Mouse (Mus musculus) olfactory bulb, adult 2 months (tissue): ENCODE measurements around the gene Supv3l1. TPM values are rescaled to one million over a fixed set of nuclear protein-coding genes. Genes with fewer than 3 reads are reported as not detected.

Source experiments
- H3K27ac ChIP-seq: fragments of 200-500 bp; 2 replicates; pipeline ENCODE4 v1.5.1; 2012; ENCODE audit warnings: low read depth, low read length; ENCODE audit not compliant: insufficient read depth
- H3K4me1 ChIP-seq: fragments of 200-500 bp; 2 replicates; pipeline ENCODE4 v1.6.1; 2012; ENCODE audit warnings: low read length; ENCODE audit not compliant: control insufficient read depth, insufficient read depth
- H3K4me3 ChIP-seq: fragments of 200-500 bp; 2 replicates; pipeline ENCODE4 v1.5.1; 2012; ENCODE audit warnings: mild to moderate bottlenecking, low read depth, low read length, moderate library complexity; ENCODE audit not compliant: insufficient read depth
- CTCF ChIP-seq: fragments of 200-500 bp; IDR thresholded peaks from 2 replicates; pipeline ENCODE4 v1.5.1; 2012; ENCODE audit warnings: low read depth, mild to moderate bottlenecking, low read length, moderate library complexity; ENCODE audit not compliant: insufficient read depth
- POLR2A ChIP-seq: fragments of 200-500 bp; IDR thresholded peaks from 2 replicates; pipeline ENCODE4 v1.6.1; 2012; ENCODE audit warnings: mild to moderate bottlenecking, low read depth, low read length, moderate library complexity; ENCODE audit not compliant: insufficient read depth
- WGBS: fragments of 180-500 bp; shearing (Covaris S2); methylation state at CpG from one replicate; pipeline ENCODE4 v1.1.7; 2018; 5-methylcytosine and 5-hydroxymethylcytosine counted together
- polyA plus RNA-seq: library from polyadenylated mRNA; stranded (reverse); fragments of >200 nt; gene quantifications from 2 replicates; pipeline ENCODE4 v1.2.4, GENCODE M21; 2012; ENCODE audit warnings: low replicate concordance; ENCODE audit not compliant: missing spikeins, insufficient read depth, insufficient read length

The Supv3l1 gene
- polyA plus RNA-seq, 1 experiment = not detected

DNA sequence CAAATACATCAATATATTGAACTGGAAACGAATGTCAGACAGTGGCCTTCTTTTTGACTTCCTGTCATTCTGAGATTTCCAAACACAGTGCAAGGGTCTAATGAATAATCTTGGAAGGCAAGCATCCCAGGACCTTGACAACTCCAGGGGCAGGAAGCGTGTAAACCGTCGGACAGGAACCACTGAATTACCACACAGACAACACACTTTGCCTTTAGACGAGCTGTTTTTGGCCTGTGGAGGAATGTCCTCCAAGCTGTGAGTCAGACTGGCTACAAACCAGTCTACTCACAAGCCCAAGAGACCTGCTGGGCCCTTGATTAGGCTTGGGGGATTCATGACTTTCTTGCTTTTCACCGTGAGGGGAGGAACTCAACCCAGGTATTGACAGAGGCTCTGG is 29.1 kb downstream of the Supv3l1 start:
- H3K27ac ChIP-seq = no peak overlapping the region
- peaks cover 8% of the 10 kb centered on the region; the same call in 1 of the 2 replicates for H3K4me1 ChIP-seq
- TF ChIP-seq CTCF = no peak
- TF ChIP-seq POLR2A = no peak
- no peak overlapping the region for H3K4me3 ChIP-seq
- WGBS = 72% methylated on average over 6 of the region's 6 CpGs

DNA sequence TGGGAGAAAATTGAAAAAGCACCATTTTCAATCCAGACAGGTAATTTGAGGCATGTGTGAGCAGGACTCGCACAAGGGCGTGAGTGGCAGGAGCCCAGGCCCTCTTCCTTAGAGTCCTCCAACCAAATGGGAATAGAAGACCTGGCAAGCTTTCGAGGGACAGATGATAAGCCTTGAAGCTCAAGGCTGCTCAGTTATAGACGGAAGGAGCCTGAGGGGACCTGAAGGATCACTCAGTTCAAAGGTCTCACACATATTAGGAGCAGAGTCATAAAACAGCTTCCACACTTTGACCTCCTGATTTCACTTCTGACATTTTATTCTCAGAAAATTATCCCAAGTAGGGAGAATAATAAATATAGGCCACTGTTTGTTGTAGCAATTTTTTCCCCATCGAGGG is 30.1 kb downstream of the Supv3l1 start:
- 90% methylated on average over 5 of the region's 5 CpGs for WGBS
- Histone ChIP-seq H3K27ac (no peak overlapping the region), H3K4me3 (no peak overlapping the region), H3K4me1 (peaks cover 8% of the 10 kb centered on the region; the same call in 1 of the 2 replicates)
- TF ChIP-seq CTCF (no peak), POLR2A (no peak)

DNA sequence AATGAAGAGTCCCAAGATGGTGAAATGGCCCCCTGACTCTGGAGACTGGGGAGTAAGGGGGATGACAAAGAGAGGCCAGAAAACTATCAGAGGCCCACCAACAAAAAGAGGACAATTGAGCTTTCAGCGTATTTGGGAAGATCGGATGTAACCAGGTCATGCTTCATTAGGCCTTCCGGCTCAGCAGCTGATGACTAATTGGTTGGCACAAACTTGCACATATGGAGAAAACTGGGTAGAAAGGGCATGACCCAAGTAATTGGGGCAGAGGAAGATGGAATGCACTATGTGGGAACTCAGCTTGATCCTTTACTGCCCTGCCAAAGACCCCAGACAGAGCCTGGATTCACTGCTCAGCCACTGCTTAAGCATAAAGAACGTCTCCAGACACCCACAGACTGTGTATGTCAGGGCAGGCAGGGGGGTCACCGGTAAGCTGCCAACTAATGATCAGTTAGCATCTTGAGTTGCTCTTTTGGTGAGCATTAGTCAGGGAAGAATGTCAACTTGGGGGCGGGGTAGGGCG is 30.6 kb downstream of the Supv3l1 start:
- 43% methylated on average over 7 of the region's 7 CpGs for WGBS
- H3K4me1 ChIP-seq = peaks cover 8% of the 10 kb centered on the region; the same call in 1 of the 2 replicates
- H3K4me3 ChIP-seq = no peak overlapping the region
- TF ChIP-seq POLR2A (no peak), CTCF (no peak)
- no peak overlapping the region for H3K27ac ChIP-seq

GRCm38 (mm10) chr10:62413606-62413982 is 35.9 kb downstream of the Supv3l1 start:
- Histone ChIP-seq H3K4me1 (peaks cover 3% of the 10 kb centered on the region; the same call in 1 of the 2 replicates), H3K27ac (no peak overlapping the region), H3K4me3 (no peak overlapping the region)
- TF ChIP-seq POLR2A (no peak), CTCF (no peak)
- 65% methylated on average over 4 of the region's 4 CpGs for WGBS

DNA sequence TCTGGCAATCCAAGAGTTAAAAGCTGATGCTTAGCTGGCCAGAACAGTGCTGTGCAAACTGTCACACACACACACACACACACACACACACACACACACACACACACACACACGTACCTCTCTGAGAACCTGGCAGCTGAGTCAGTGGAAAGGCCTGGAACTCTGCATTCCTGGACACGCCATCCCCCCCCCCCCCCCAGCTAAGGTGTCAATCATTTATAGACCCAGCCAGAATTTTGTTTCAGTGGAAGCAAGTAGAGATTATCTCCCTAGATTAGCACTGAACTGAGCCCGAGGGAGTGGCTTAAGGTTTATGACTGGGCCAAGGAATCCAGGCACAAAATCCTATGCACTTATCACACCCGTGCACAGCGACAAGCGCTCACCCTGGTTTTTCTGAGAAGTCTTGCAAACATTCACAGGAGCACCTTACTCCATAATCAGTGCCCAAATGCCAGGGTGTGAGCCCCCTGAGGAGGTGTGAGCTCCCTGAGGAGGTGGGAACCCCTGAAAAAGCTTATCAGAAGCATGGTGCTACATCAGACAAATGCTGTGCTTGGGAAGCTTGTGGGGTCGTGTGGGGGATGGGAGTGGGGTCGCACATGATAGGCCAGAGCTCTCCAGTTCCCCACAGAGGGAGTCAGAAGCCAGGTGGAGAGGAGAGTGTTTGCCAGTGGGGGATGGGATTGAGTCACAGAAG is 36.5 kb downstream of the Supv3l1 start:
- 49% methylated on average over 8 of the region's 8 CpGs for WGBS
- H3K4me1 ChIP-seq = peaks cover 3% of the 10 kb centered on the region; the same call in 1 of the 2 replicates
- no peak overlapping the region for H3K27ac ChIP-seq
- TF ChIP-seq POLR2A (no peak), CTCF (no peak)
- no peak overlapping the region for H3K4me3 ChIP-seq

GRCm38 (mm10) chr10:62411431-62412410 is 37.8 kb downstream of the Supv3l1 start:
- no peak overlapping the region for H3K27ac ChIP-seq
- H3K4me3 ChIP-seq = no peak overlapping the region
- no peak for TF ChIP-seq CTCF
- no peak for TF ChIP-seq POLR2A
- 64% methylated on average over 19 of the region's 19 CpGs for WGBS
- H3K4me1 ChIP-seq = no peaks in the 10 kb centered on the region

DNA sequence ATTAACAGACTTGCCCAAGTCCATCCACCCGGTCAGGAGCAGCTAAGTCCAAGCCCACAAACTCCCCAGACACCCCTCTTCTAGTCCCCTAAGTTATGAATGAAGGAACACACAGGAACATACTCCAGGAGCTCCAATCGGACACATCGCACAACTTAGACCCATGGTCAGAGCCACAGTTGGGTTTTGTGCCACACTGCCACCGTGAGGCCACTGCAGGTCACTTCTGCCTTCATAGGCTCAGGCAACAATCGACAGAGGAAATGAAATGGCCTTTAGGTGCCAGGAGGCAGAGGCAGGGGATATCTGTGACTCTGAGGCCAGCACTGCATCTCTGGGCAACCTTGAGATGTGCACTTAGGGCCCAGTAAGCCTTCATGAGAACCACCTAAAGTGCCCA is 38.6 kb downstream of the Supv3l1 start:
- no peak overlapping the region for H3K27ac ChIP-seq
- no peak overlapping the region for H3K4me3 ChIP-seq
- whole genome bisulfite sequencing = under 1% methylated on average over 5 of the region's 5 CpGs
- TF ChIP-seq CTCF (peak; percentile 60; the same call in 1 of the 2 replicates), POLR2A (no peak)
- H3K4me1 ChIP-seq = no peaks in the 10 kb centered on the region

- peaks cover 15% of the 10 kb centered on the region for H3K4me1 ChIP-seq
- no peak overlapping the region for H3K27ac ChIP-seq
- WGBS = 27% methylated on average over 14 of the region's 14 CpGs
- 0 out of 2 replicates have a peak overlapping the region, but pooled peaks have one; percentile 0 for H3K4me3 ChIP-seq
- no peak for TF ChIP-seq POLR2A
- no peak for TF ChIP-seq CTCF
These were observed 44.6 kb downstream of the Supv3l1 start for GRCm38 (mm10) chr10:62404901-62405300.

DNA sequence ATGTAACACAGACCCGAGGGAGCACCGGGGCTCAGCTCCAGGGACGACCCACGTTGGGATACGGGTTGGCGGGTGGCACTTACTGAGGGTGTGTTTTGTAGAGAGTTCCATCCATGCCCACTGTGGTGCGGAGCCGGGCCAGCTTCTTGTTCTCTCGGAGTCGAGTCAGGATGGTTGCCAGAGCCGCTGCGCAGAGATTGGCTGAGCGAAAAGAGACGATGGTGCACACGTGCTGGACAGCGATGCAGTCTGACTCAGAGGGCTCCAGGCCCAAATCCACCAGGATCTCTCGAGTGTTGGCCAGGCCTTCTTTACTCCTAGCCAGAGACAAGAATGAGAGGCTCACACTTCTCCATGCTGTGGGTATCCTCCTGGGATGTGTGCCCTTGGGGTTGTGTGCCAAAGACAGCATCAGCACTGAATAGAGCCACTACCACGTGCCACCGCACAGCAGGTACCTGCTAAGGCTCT is 47.9 kb downstream of the Supv3l1 start:
- WGBS = 63% methylated on average over 19 of the region's 19 CpGs

More for the DNA sequence above, 47.9 kb downstream of the Supv3l1 start:
- H3K4me1 ChIP-seq = peaks cover 15% of the 10 kb centered on the region
- no peak overlapping the region for H3K27ac ChIP-seq
- no peak overlapping the region for H3K4me3 ChIP-seq
- TF ChIP-seq POLR2A (no peak), CTCF (no peak)
